Mouse (Mus musculus): ENCODE results near the gene Rpl32.

The Rpl32 gene

GRCm38 (mm10) chr6:115808488-115809231 is at the start of gene Rpl32:
TSS of gene Rpl32 (minus strand) at chr6:115808747.
- TF ChIP-seq CTCF (conservative IDR thresholded peaks at IDR 0.05; ENCODE audit: low read length): peak; percentile 32; the same call in 1 of the 2 replicates
- no peak for TF ChIP-seq POU5F1 (IDR thresholded peaks at IDR 0.05; ENCODE audit: borderline replicate concordance, low read length)
- peaks cover 53% of the 10 kb centered on the region for H3K36me3 ChIP-seq (ENCODE audit: insufficient read depth, low read length)
- H3K4me3 ChIP-seq (replicated peaks; ENCODE audit: low read length): peak within 1 kb of the TSS; percentile 100
- peaks cover 61% of the 10 kb centered on the region for H3K4me1 ChIP-seq (replicated peaks; ENCODE audit: low read depth, low read length)
- no peaks in the 10 kb centered on the region for H3K27me3 ChIP-seq (ENCODE audit: insufficient read depth, low read length)
- H3K9me3 ChIP-seq (ENCODE audit: low read length): no peaks in the 10 kb centered on the region

GRCm38 (mm10) chr6:115856361-115856745 is 47.8 kb upstream of the Rpl32 start:
- Histone ChIP-seq H3K9me3 (ENCODE audit: low read length) (no peaks in the 10 kb centered on the region), H3K4me3 (replicated peaks; ENCODE audit: low read length) (no peak overlapping the region), H3K27me3 (ENCODE audit: insufficient read depth, low read length) (no peaks in the 10 kb centered on the region), H3K36me3 (ENCODE audit: insufficient read depth, low read length) (0 out of 2 replicates have a peak, but pooled peaks cover under 1% of the 10 kb centered on the region), H3K4me1 (replicated peaks; ENCODE audit: low read depth, low read length) (peaks cover 20% of the 10 kb centered on the region)
- TF ChIP-seq CTCF (conservative IDR thresholded peaks at IDR 0.05; ENCODE audit: low read length): no peak
- no peak for TF ChIP-seq NANOG (IDR thresholded peaks at IDR 0.05; ENCODE audit: borderline replicate concordance, low read length)
- no peak for TF ChIP-seq POU5F1 (IDR thresholded peaks at IDR 0.05; ENCODE audit: borderline replicate concordance, low read length)

DNA sequence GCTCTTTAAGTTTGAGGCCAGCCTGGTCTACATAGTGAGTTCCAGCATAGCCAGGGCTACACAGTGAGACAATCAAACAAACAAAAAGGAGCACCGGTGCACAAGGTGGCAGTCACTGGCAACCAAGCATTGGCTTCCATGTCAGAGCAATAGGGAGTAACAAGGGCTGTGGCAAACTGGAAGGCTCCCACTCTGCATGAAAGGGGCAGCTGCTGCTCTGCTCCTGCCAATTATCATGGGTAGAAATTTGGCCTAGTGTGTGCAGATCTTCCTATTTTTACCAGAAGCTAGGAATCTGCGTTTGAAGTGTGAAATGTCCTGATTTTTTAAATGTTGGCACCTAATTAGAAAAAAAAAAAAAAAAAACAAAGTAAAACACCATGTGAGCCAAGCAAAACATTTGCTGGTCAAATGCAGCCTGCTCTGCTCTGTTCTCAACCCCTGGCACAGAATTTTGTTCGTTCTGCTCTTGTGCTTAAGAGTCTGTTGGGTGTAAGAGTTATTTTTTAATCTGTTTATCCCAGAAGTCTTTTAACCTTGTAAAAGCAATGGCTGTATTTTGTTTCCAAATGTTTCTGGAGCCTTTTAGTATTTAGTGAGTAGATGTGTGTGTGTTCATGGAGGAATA is 47.3 kb upstream of the Rpl32 start:
- Histone ChIP-seq H3K4me3 (replicated peaks; ENCODE audit: low read length) (no peak overlapping the region), H3K4me1 (replicated peaks; ENCODE audit: low read depth, low read length) (peaks cover 24% of the 10 kb centered on the region), H3K36me3 (ENCODE audit: insufficient read depth, low read length) (peaks cover 6% of the 10 kb centered on the region; the same call in 1 of the 2 replicates), H3K9me3 (ENCODE audit: low read length) (no peaks in the 10 kb centered on the region), H3K27me3 (ENCODE audit: insufficient read depth, low read length) (no peaks in the 10 kb centered on the region)
- TF ChIP-seq CTCF (conservative IDR thresholded peaks at IDR 0.05; ENCODE audit: low read length): no peak

DNA sequence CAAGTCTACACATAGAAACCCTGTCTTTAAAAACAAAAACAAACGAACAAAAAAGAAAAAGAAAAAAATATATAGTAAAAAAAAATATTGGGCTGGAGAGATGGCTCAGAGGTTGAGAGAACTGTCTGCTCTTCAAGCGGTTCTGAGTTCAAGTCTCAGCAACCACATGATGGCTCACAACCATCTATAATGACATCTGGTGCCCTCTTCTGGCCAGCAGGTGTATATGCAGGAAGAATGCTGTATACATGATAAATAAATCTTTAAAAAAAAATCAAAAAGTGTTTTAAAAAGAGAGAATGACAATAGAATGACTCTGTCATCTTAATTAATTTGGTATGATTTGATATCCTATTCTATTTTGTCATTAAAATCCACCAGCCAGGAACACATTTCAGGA is 45.9 kb upstream of the Rpl32 start:
- H3K9me3 ChIP-seq (ENCODE audit: low read length): no peaks in the 10 kb centered on the region
- no peak overlapping the region for H3K4me3 ChIP-seq (replicated peaks; ENCODE audit: low read length)
- H3K36me3 ChIP-seq (ENCODE audit: insufficient read depth, low read length): peaks cover 16% of the 10 kb centered on the region
- no peaks in the 10 kb centered on the region for H3K27me3 ChIP-seq (ENCODE audit: insufficient read depth, low read length)
- peaks cover 24% of the 10 kb centered on the region for H3K4me1 ChIP-seq (replicated peaks; ENCODE audit: low read depth, low read length)
- peak; percentile 67 for TF ChIP-seq CTCF (conservative IDR thresholded peaks at IDR 0.05; ENCODE audit: low read length)
- TF ChIP-seq NANOG (IDR thresholded peaks at IDR 0.05; ENCODE audit: borderline replicate concordance, low read length): no peak
- TF ChIP-seq POU5F1 (IDR thresholded peaks at IDR 0.05; ENCODE audit: borderline replicate concordance, low read length): no peak

GRCm38 (mm10) chr6:115853985-115854384 is 45.4 kb upstream of the Rpl32 start:
- peaks cover 20% of the 10 kb centered on the region for H3K36me3 ChIP-seq (ENCODE audit: insufficient read depth, low read length)
- H3K4me1 ChIP-seq (replicated peaks; ENCODE audit: low read depth, low read length): peaks cover 24% of the 10 kb centered on the region
- TF ChIP-seq POU5F1 (IDR thresholded peaks at IDR 0.05; ENCODE audit: borderline replicate concordance, low read length) (no peak), CTCF (conservative IDR thresholded peaks at IDR 0.05; ENCODE audit: low read length) (no peak), NANOG (IDR thresholded peaks at IDR 0.05; ENCODE audit: borderline replicate concordance, low read length) (no peak)
- H3K27me3 ChIP-seq (ENCODE audit: insufficient read depth, low read length): no peaks in the 10 kb centered on the region
- H3K9me3 ChIP-seq (ENCODE audit: low read length): no peaks in the 10 kb centered on the region
- H3K4me3 ChIP-seq (replicated peaks; ENCODE audit: low read length): peak overlapping the region; percentile 94

GRCm38 (mm10) chr6:115853091-115853813 is 44.7 kb upstream of the Rpl32 start, which contains the start of the genes Mbd4 and Ift122:
TSS of gene Mbd4 (minus strand) at chr6:115853371.
TSS of gene Ift122 (plus strand) at chr6:115853470.
- H3K9me3 ChIP-seq (ENCODE audit: low read length): no peaks in the 10 kb centered on the region
- H3K4me3 ChIP-seq (replicated peaks; ENCODE audit: low read length): peak within 1 kb of the TSS; percentile 94
- TF ChIP-seq POU5F1 (IDR thresholded peaks at IDR 0.05; ENCODE audit: borderline replicate concordance, low read length) (no peak), NANOG (IDR thresholded peaks at IDR 0.05; ENCODE audit: borderline replicate concordance, low read length) (no peak), CTCF (conservative IDR thresholded peaks at IDR 0.05; ENCODE audit: low read length) (no peak)
- H3K4me1 ChIP-seq (replicated peaks; ENCODE audit: low read depth, low read length): peaks cover 24% of the 10 kb centered on the region
- no peaks in the 10 kb centered on the region for H3K27me3 ChIP-seq (ENCODE audit: insufficient read depth, low read length)
- peaks cover 28% of the 10 kb centered on the region for H3K36me3 ChIP-seq (ENCODE audit: insufficient read depth, low read length)

DNA sequence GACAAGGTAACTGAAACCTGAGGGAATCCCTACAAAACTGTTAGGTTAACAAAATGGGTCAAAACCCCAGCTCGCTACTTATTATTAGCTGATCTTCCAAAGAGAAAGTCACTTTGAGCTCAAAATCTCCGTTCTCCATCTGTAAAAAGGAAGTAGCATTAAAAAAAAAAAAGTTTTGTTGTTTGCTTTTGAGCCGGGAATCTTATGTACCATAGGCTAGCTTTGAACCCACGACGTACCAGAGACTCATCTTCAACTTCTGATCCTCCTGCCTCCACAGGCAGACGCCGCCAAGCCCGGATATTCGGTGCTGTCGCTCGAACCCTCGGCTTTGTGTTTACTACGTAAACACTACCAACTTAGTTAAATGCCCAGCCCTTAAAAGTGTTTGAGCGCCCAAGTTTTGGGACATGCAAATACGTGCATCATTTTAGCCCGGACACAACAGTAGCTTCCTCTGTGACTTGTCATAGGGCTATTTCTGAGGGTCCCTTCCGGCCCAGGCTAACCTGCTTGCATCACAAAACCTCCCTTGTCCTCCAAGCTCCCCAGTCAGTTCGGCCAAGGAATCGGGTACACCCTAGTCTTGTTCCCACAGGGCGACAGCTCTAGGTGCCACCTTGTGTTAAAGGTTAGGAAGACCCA is 44.0 kb upstream of the Rpl32 start:
- no peaks in the 10 kb centered on the region for H3K9me3 ChIP-seq (ENCODE audit: low read length)
- H3K4me1 ChIP-seq (replicated peaks; ENCODE audit: low read depth, low read length): peaks cover 24% of the 10 kb centered on the region
- H3K27me3 ChIP-seq (ENCODE audit: insufficient read depth, low read length): no peaks in the 10 kb centered on the region
- peaks cover 34% of the 10 kb centered on the region for H3K36me3 ChIP-seq (ENCODE audit: insufficient read depth, low read length)
- peak overlapping the region; percentile 94 for H3K4me3 ChIP-seq (replicated peaks; ENCODE audit: low read length)
- TF ChIP-seq POU5F1 (IDR thresholded peaks at IDR 0.05; ENCODE audit: borderline replicate concordance, low read length): 0 out of 2 replicates have a peak, but pooled peaks have one; percentile 33
- TF ChIP-seq NANOG (IDR thresholded peaks at IDR 0.05; ENCODE audit: borderline replicate concordance, low read length): no peak
- TF ChIP-seq CTCF (conservative IDR thresholded peaks at IDR 0.05; ENCODE audit: low read length): no peak
